Mouse (Mus musculus) retina, postnatal 1 day (tissue): ENCODE results near the gene Klre1.
"Not testable (repeated sequence)": the region's sequence is repeated elsewhere in the genome, so short reads cannot be mapped to it uniquely, and the experiment has no call there.

Experiments
- DNase-seq: peaks from one replicate; pipeline ENCODE4 v3.0.0-alpha.2; 2012

Gene Klre1

GRCm38 (mm10) chr6:129591508-129591907 lies 13.8 kb downstream of the Klre1 start, which contains the start of gene Klrd1:
Gene Klrd1 (plus strand): TSS chr6:129591782.
- DNase-seq = no peak

- no peak for DNase-seq
Observed at GRCm38 (mm10) chr6:129608372-129608771, 30.7 kb downstream of the Klre1 start.

GRCm38 (mm10) chr6:129623735-129624134 lies 46.0 kb downstream of the Klre1 start, which contains the start of gene Klrk1:
Gene Klrk1 (minus strand): TSS chr6:129623864.
- DNase-seq = no peak

GRCm38 (mm10) chr6:129631046-129631445 lies 53.3 kb downstream of the Klre1 start:
- not testable (repeated sequence) for DNase-seq
